Mouse (Mus musculus) kidney, adult 18-20 months (tissue): ENCODE data around the gene Inpp5e.
A peak's percentile ranks its signal among the peaks of the same experiment; 100 is the strongest.

Experiments
- DNase-seq: peaks from one replicate; pipeline ENCODE4 v3.0.0; 2021

Gene Inpp5e

GRCm38 (mm10) chr2:26360772-26361171 is 48.2 kb downstream of the Inpp5e start, which contains the start of gene Card9:
TSS of gene Card9 (minus strand) at chr2:26360918.
- no peak for DNase-seq

- DNase-seq = no peak
Measured at GRCm38 (mm10) chr2:26359983-26360382, 49.0 kb downstream of the Inpp5e start.

DNA sequence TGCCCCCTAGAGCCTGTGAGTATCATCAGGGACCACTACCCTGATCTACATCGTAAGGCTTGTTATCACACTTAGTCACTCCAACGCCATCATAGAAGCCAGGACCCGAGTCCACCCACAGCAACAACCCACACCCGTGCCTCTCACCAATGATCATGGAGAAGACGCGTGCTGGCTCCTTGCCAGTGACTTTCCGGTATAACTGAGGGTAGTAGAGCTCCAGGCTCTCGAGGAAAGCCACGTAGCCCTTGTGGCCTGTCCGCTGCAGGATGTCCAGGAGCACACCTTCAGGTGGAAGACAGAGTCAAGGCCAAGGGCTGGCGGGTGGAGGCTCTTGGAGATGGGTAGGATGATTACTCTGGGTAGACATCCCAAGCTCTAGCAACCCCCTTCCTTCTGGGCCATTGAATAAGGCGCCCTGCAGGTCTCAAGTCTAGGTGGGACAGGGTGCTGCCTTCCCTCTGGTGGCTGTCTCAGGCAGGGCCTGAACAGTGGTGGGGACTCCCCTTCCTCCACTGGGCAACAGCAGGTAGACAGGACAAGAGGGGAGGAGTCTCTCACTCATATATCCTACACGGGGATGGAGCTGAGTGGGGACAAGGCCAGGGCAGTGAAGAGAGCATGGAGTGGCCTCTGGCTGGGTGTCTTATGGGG is 50.2 kb downstream of the Inpp5e start:
- no peak for DNase-seq

DNA sequence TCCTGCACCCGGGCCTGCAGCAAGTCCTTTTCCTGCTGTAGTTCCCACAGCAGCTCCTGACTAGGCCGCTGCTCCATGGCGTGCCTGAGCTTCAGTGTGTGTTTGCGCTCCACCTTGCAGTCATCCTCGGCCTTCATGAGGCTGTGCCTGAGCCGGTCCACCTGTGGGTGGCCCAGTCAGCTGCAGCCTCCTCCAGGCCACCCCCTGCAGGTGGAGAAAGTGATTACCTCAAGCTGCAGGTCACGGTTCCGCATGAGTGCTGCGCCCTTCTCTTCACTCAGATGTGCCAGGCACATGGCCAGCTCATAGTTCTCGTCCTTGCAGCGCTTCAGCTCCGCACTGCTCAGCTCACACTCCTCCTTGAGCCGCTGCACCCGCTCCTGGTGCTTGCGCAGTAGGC is 51.5 kb downstream of the Inpp5e start:
- DNase-seq = peak; percentile 84

- no peak for DNase-seq
Measured at GRCm38 (mm10) chr2:26356678-26357077, 52.3 kb downstream of the Inpp5e start.

- DNase-seq = no peak
Measured at GRCm38 (mm10) chr2:26356231-26356630, 52.8 kb downstream of the Inpp5e start.

GRCm38 (mm10) chr2:26354401-26354800 is 54.6 kb downstream of the Inpp5e start:
- no peak for DNase-seq

DNA sequence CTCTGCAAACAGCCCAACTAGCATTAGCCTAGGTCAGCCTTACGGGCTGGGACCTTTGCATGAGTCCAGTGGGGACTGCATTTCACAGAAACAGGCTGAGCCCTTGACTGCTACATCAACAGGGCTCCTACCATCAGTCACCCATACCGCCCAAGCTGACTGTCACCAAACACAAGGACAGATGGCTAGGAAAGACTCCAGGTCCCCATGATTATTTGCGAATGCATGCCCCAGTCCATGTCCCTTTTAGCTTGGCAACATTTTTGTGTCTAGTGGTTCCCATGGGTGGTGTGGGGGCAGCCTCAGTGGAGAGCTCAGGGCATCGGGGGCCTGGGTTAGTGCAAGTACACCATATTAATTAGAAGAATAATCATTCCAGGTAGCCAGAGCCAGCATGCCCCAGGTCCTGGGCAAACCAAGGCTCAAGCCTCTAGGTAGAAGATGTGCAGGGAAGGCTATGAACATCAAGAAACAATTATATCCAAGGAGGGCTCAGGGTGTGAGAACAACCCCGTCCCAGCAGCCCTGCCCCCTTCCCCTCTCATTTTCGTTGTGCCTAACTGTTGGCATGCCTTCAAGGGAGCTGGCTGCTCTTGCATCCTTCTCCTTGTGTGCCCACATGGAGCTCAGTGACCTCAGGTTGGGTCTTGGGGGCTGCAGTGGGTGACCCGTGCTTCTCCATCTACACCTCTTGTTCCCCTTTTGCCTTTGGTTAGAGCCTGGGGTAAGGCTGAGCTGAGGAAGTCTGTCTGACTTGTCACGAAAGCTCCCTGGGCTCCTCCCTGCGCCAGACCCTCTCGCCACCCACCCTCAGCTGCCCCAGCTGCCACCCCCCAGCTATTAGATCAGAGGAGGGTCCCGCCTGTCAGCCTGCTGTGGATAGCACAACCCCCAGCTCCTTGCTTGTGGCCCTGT is 55.7 kb downstream of the Inpp5e start:
- DNase-seq = no peak

DNA sequence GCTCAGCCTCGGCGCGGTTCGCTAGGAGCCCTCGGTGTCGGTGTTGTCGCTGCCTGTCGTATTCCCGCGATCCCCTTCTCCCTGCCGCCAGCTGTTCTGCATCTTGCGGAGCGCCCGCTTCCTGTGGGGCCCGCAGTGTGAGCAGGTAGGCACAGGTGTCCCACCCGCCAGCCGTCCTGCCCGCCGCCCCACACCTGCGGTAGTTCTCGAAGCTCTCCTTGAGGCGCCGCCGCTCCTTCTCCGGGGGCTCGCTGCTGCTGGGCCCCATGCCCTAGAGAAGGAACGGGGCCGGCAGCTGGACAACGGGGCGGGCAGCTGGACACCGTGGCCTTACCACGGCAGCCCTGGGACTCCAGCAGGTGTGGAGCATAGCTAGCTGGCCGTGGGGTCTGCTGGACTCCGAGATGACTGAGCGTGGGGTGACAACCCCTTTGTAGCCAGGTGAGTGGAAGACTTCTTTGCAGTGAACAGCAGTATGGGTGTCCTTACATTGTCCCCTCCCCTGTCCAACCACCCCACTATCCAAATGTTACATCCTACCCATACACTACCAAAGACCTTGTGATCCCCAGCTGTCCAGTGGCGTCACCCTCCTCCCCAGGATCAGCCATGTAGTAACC is 56.6 kb downstream of the Inpp5e start:
- no peak for DNase-seq

DNA sequence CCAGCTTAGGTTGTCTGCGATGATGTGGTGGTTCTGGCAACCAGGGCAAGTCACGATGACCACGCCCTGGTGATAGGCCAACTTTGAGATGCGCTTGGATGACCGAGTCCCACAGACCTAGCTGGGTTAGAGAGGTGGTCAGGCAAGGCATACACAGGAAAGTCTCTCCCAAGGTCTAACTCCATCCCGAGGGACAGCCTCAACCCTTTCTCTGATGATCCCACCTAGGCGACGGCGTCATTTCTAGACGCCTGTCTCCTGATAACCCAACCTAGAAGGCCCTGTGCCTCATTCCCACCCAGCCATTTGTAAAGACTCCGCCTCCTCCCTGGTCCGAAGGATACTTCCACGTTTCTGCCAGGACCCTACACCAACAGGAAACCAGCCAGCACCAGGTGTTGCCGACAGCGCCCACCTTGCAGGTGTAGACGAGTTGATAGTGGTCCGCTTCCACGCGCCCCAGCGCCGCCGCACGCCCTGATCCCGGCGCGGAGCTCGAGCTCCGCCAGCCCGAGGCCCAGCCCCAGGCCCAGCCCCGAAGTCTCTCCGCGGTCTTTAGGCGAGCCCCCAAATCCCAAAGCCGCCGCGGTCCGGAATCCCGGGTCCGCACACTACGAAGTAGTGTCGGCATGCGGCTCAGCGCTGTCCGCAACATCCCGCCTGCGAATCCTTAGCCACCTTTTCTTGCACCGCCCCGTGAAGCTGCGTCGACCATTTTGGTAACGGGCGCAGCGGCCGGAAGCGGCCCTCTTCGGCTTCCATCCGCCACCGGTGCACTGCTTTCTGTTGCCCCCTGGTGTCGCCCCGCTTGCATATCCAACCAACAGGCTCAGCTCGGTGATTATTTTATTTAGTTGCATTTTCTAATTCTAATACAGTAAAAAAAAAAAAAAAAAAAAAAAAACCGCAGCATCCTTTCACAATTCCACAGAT is 57.4 kb downstream of the Inpp5e start, which contains the start of gene Dnlz:
Gene Dnlz, minus strand, starts transcription at position 753 of the 933 bp plus-strand sequence.
- DNase-seq = peak; percentile 94

DNA sequence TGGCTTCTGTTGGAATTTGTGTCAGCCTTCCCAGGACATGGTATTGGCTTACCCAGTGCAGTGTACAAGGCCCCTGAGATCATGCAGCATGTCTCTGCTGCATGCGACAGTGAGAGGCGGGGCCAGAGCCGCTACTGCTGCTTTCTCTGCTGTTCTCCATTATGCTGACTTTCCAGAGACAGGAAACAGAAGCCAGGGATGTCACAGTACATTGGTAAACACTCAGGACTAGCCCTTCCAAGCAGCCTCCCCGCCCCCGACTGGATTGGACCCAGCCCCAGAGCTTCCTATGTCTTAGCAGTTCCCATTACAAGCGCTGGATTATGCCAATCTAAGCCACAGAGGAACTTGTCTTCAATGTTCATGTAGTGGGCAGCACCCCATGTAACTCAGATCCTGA is 60.8 kb downstream of the Inpp5e start:
- no peak for DNase-seq
